Mouse (Mus musculus): ENCODE data around the gene P2rx2.

Gene P2rx2

DNA sequence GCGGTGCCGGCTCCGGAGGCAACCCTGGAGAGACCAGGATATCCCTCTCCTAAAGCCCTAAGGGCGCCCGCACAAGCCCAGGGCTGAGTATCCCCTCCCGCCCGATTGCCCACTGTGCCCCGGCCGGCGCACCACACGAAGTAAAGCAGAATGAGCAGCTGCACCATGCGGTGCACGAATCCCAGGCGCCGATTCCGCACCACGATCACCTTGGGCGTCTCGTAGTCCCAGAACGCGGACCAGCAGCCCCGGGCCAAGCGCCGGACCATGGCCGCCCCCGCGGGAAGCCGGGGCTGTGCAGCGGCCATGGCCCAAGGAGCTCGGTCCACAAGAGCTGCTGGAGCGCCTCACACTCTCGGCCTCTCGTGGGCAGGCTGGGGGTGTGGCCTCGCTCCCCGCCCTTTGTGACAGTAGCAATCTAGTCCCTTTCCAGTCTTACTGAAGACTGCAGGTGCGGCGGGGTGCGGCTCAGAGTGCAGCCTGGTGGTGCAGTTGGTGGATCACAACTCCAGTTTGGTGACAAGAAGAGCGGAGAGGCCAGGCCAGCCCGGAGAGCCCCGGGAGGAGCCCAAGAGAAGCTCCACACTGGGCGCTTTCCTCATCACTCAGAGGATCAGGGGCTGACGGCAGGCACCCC, at the start of gene P2rx2:
Gene P2rx2, minus strand, starts transcription at position 565 of the 637 bp plus-strand sequence.
- peak; percentile 55 to 77 for DNase-seq

DNA sequence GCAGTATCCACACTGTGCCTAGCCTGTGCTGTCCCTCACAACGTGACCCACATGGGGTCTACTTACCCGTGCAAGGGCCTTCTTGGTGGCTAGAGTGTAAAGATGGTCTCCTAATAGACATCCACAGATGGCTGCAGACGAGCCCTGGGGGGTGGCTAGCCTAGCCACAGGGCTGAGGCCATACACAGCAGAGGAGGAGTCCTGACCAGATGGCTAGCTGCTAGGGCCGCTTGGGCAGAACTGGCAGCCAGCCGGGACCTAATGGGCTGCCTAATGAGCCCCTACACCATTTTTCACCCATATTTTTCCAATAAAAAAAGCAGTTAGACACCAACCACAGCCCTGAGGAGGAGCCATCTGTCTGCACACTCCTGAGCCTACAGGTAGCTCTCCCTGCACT, 49.7 kb upstream of the P2rx2 start:
- no peak for DNase-seq

DNA sequence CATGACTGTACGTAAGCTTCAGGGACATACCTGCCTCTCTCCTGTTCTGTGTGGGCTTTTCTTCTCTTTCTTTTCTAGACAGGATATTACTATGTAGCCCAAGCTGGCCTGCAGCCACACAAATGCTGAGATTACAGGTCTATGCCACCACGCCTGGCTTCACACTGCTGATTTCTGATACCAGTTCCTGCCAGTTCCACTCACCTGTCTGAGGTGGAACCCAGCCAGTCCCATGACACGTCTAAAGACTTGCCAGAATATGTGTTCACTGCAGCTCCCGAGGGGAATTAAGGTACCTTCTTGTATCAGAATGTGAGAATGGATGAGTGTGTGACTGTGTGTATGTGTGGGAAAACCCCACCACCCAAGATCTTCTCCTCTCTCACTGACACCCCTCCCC, 47.6 kb upstream of the P2rx2 start:
- DNase-seq = no peak

DNA sequence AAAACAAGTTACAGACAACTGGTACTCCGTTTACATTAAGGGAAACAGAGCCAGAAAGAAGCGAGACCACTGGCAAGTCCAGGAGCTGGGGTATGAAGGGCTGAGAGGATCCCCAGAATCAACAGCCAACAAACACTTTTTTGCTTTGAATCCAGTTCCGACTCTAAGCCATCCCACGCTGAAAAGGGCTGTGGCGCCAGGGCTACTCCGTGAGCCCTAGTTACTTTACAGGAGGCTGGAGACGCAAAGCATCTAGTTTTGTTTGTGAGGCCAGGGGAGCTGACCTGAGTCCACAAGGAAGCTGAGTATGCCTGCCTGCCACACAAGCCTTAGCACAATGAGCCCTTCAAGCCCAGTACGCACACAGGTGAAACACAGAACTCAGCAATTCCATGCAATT, 44.3 kb upstream of the P2rx2 start:
- no peak for DNase-seq

DNA sequence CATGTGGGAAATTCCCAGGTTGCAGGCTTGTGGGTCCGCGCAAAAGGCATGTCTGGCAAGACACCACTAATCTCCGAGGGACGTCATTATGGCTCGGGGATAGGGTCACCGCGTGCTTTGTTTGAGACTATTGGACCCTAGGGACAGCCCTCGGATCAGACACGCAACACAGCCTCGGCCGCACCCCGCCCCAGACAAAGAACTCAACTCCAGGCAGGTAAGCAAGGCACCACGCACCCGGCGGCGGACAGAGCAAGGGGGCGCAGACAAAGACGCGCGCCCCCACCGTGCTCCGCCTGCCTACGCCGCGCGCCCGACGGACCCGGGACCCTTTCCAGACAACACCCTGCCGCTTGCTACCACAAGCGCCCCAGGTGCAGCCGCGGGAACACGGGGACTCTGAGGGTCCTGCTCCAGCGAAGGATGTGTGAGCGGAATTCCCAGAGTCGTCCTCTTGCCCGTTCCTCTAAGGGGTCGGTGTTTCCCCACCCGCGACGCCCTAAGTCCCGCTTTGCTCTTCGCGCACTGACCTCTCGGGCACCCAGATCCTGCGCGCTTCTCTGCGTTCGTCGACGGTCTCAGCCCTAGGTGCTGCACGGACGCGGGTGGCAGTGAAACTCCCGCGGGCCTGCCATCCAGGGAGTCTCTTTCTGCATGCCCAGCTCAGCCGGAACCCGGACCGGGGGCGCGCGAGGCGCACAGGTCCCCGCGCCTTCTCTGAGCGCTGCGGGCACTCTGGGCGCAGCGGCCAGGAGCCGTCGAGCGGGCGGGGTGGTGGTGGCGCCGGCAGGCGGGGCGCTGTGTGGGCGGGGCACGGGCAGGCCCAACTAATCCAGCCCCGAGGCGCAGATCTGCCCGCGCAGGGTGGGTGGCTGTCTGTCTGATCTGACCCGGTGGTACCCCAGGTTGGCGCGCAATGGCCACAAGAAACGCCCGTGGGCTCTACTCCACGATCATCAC, 43.6 kb upstream of the P2rx2 start:
- peak; percentile 79 to 81 for DNase-seq

DNA sequence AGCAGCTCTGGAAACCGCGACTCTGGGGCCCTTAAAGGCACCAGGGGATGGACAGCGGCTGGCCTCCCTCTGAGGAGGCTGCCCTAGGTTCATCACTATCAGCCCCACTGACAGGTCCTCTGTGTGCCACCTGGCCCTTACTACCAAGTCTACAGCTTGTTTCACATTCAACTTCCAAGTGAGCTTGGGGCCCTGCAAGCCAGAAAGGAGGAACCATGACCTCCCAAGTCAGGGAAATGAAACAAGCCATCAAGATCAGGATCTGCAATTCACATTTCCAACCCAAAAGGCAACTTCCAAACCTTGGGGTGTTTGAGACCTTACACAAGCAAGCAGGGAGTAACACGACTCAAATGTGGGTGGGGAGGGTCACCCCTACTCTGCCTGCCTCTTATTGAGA, 42.3 kb upstream of the P2rx2 start:
- no peak for DNase-seq

DNA sequence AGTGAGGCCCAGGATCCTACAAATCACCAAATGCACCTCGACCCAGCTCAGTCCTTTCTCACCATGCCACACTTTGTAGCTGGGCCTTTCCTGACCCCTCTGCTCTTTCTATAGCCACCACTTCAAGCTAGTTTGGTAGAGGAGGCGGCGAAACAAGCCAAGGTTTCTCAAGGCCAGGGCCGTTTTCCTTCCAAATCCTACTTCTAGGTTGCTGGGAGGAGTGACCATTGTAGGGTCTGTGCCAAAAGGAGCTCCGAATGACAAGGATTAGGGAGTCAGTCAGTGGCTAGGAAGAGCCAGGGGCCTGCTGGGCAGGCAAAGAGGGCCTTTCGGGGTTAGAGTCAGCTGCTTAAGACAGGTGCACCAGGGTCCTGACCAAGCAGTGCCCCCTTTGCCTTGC, 41.5 kb upstream of the P2rx2 start:
- DNase-seq = no peak

DNA sequence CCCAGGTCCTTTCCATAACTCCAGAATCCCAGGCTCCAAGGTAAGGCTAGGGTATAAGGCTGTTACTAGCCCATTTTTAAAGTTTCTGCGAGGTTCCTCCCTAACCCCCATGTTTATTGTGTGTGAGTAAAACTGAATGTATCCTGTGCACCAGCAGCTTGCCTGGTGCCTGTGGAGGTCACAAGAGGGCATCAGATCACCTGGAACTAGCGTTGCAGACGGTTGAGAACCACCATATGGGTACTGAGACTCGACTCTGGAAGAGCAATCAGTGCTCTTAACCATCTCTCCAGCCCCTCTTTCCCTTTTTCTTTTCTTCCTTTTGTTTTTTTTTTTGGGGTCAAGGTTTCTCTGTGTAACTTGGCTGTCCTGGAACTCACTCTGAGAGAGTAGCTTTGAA, 36.8 kb upstream of the P2rx2 start:
- DNase-seq = no peak

DNA sequence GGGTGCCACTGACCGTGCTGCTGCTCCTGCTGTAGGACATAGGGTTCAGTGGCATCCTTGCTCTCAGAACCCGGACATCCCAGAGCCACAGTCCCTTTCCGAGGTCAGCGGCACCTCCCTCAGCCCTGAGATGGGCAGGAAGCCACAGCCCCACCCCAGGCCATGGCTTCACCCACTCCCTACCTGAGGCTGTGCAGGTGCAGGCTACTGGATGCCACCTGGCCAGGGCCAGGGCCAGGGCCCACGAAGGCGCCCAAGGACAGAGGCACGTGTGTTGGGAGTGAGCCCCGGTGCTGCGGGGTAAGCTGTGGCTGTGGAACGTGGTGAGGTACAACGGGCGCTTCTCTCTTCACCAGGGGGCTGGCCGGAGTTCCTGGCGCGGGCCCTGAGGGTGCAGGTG, 36.1 kb upstream of the P2rx2 start:
- DNase-seq = no peak

DNA sequence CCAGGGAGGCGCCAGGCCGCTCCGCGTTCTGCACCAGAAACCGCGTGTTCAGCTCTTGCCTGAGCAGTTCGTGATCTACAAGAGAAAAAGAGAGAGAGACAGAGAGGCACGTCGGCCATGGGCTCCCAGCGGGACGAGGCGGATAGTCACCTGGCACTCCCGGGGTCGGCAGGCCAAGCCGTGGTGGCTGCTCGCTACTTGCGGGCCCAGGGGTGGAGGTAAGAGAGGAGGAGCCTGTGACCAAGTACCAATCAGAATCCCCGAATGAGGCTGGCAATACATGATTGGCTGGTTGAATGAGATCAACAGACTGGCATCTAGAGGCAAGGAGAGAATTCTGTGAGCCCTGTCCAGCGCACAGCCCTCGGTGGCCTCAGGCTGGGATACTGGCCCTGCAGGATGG, 35.2 kb upstream of the P2rx2 start:
- DNase-seq = no peak

DNA sequence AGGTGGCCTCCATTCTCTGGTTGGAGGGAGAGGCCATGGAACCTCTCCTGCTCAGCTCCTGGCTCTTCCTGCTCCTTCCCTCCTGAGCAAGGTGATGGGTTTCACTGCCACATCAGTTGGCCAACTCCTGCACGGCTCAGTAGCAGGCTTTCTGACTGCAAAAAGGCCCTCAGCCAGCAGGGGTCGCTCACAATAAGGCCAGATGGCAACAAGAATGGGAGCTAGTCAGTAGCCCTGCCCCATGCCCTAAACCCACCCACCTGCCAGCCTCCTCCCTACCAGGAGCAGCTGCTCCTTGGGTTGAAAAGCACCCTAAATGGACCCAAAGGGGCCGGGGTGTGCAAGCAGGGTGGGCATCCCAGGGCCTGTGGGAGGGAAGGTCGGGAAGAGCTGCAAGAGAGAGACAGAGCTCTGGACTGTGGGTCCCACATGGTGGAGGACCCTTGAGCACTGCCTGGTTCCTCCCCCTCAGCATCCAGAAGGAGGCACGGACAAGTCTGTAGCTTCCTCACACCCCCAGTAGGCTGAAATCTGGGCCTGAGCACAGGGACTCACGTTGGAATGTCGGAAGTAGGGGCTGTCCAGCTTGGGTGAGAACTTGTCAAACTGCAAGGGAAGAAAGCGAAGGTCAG, 33.9 kb upstream of the P2rx2 start:
- peak; percentile 59 to 73 for DNase-seq

DNA sequence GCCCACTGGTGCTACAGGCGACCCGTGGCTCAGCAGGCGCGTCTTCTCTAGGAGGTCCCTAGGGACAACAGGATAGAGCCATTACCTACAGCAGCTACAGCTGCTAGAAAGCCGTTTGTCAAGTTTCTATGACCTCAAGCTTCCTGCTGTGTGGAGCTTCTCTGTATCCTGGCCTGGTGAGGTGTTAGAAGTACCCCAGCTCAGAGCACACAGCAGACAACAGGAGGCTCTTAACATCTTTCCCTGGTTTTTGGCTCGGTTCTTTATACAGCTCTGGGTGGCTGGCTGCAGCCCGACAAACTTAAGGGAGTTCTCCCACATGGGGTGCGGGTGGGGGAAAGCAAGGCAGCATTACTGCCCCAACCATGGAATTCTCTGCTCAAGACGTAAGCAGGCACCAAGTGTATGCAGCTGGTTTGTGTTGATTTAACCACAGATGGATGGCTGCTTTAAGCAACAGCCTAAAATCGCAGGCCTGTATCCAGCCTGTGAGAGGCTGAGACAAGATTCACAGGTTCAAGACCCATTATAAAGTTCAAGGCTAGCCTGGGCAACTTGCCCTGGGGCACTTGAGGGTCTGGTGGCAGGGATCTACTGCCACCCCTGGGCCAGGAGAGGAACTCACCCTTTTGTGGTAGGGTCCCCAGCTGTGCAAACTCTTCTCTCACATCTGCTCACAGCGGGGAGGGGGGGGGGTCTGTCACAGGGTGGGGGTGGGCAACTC, 21.0 kb upstream of the P2rx2 start:
- no peak for DNase-seq

DNA sequence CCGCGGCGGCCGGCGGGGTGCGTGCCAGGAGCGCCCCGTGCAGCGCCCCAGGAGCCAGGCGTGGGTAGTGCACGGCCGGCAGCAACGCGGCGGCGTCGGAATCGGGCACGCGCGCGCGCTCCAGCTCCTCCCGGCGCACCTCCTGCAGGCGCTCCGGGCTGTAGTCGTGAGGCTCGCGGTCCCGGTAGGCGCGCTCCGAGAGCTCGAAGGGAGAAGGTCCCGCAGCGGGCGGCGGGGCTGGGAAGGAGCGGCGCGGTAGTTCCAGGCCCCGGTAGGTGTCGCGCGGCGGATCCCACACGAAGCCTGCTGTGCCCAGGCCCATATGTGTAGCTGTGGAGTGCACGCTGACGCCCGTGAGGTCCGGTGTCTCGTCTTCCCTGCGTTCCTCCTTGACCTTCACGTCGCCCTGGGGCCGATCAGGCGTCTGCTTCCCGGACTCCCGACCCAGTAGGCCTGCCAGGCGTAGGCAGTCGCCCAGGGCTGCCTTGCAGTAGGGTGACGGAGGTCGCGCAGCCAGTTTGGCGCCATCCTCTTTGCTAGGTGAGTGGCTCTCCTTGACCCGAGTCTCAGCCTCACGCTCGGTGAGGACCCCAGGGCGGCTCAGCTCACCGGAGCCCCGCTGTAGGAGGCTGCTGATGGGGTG, 20.3 kb upstream of the P2rx2 start:
- DNase-seq = peak; percentile 84 to 87

DNA sequence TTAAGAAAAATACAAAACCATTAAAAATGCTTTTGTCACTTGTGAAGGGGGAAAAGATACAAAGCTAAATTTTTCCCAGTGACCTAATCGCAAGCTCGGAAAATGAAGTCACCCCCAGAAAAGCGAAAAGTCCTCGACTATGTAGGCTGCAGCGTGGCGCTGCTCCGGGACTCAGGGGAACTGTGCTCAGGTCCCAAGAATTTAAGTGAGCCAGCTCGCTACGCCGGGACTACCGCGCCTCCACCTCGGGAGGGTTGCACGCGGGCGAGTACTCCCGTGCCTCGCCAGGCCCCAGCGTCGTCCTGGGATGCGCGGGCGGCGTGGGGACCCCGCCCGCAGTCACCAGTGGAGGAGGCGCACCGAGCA, 19.8 kb upstream of the P2rx2 start:
- DNase-seq = no peak

DNA sequence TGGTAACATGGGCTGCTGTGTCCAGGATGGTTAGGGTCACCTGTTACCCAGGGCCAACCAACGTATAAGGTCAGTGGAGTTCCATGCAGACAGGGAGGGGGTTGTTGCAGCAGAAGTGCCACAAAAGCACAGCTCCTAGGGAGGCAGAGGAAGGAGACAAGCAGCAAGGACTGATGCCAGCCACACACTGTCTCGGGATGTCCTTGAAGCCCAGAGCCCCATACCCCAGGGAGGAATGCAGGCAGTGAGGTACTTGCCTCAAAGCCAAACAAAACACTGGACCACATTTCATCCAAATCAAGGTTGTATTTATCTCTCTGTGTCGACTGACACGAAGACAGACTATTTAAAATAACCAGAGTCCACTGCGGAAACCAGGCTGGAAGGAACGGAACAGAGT, 18.5 kb upstream of the P2rx2 start:
- DNase-seq = no peak

DNA sequence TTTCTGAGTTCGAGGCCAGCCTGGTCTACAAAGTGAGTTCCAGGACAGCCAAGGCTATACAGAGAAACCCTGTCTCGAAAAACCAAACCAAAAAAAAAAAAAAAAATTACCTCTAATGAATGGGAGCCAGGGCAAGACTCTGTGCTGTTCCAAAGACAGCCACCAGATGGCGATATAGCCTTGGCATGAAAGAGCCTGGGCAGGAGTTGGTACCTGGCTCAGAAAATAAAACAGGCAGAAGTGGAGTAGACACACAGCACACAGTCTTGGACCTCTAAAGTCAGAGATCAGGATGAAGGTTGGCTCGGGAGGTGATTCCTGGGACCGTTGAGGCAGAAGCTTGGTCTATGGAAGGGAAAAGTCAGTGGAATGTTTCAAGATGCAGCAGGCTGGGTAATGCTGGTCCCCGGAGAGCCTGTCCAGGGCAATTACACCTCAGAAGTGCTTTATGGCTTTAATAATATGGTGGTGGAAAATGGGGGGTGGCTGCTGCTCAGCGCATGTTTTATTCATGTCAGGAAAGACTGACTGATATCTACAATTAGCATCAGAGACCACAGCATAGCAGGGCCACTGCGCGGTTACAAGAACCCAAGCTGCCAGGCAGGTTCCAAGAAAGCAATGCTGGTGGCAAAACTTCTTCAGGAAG, 14.6 kb upstream of the P2rx2 start:
- DNase-seq = peak; percentile 65 to 84

DNA sequence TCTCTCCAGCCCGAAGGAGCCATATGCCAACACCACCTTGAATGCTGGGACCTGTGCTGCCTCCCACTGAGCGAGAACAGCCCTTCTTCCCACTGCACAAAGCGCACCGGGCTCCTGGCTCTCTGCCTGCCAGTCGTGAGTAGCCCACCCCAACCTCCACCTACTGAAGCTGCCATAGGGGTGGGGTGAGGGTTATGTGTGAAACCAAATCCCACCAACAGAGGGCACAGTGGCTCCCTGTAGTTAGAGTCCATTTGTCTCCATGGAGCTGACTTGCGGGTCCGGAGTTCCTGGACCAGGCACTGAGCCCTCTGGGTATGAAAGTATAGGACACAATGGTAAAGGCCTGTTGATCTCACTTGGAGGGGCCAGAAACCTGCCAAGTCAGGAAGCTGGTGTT, 11.7 kb upstream of the P2rx2 start:
- peak in 1 of 2 experiments; percentile 59 for DNase-seq

DNA sequence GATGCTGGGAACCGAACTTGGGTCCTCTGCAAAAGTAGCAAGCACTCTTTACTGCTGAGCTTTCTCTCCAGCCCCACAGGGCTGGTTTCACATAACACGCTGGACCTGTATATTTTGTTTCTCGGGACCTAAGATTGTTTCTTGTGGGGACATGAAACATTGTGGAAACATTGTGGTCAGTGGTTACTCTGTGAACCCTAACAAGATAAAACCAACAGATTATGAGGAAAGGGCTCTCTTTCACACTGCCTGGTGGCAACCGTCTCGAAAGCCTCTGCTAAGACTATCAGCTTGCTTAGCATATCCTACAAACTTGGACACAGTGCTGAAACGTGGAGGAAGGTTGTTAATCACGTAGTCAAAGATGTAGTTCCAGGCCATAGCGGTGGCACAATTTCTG, 4.0 kb upstream of the P2rx2 start:
- DNase-seq = no peak

DNA sequence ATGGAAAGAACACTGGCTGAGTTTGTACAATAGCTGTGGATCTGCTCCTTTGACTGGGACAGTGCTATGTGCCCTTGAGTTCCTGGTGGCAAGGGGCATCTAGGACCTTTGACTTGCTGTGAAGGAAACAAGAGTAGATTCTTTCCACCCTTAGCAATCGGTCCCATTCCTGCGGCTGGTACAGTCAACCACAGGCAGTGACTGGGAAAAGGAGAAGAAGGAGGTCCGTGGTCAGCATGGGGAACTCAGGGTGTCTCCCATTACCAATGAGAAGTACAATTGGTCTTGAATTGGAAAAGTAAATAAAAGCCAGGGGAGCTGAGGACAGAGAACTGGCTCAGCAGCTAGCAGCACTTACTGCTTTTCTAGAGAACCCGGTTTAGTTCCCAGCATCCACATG, 2.5 kb upstream of the P2rx2 start:
- no peak for DNase-seq

DNA sequence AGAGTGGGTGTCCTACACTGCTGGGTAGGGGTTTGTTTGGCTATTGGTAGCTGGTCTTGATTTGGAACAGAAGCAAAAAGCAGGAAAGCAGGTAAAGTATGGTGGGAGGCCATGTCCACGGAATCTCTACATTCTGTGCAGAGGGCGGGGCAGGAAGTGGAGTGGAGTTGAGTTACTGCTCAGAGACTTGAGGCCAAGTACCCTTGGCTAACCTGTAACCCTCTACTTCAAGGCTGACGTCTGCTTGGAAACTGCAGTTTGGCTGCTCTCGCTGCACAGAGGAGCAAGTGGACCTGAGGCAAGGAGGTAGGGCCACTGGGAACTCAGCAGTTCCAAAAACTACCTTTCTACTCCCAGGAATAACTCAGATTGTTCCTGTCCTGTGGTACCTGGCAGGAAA, 1.5 kb upstream of the P2rx2 start, which contains the start of gene Lrcol1:
Gene Lrcol1, plus strand, starts transcription at position 207 of the 400 bp plus-strand sequence.
- DNase-seq = peak; percentile 42 to 62

DNA sequence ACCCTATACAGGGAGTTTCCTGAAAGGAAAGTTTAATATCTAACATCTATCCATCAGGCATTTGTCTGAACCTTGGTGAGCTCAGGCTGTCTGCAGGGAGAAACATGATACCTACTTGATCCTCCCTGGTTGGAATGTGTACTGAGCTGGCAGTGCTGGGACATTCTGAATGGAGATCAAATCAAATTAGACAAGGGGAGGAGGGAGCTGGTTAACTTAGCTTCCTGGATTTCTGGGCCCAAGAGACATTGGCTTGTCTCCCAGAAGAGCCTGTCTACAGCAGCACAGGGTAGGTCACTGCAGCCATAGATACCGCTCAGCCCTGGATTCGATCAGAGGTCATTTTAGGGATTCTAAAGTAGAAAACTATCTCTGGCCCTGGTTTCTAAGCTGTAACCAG, 4.2 kb downstream of the P2rx2 start:
- no peak for DNase-seq

DNA sequence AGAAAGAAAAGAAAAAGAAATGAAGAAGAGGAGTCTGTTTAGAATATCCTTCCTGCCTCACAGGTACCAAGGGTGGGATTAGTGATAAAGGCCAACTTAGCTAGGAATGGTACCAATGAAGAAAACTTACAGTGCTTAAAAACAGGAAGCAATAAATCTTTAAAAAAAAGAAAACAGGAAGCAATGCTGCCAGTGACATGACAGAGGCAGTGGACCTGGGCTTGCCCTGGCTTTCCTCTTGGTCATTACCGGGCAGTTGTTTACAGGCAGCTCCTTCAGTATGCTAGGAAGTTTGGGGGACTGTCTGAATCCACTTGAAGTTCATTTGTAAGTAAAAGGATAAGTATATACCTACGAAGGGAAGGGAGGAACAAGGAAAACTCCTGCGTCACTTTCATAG, 12.5 kb downstream of the P2rx2 start:
- DNase-seq = no peak
